Mouse (Mus musculus) mouse embryonic stem cell (cell line): ENCODE data around the gene Prkcb.
"Not testable (repeated sequence)": the region's sequence is repeated elsewhere in the genome, so short reads cannot be mapped to it uniquely, and the experiment has no call there.

Source experiments
- in situ Hi-C, 2 experiments: fragments of 300-500 bp; cut with MboI; formaldehyde crosslinking; loops; 1 replicate in 1 of 2; 3 replicates in 1 of 2; pipeline ENCODE4 v1.14.3; 2019 to 2020; ENCODE audit warnings: low sequenced_read_pairs in 2 of 2, low pct_unique_long_range_greater_than_20kb in 1 of 2, mixed read lengths in 1 of 2; ENCODE audit not compliant: unreplicated experiment in 1 of 2

Gene Prkcb

GRCm38 (mm10) chr7:122288605-122289242 lies at the start of gene Prkcb:
Gene Prkcb, plus strand, starts transcription at chr7:122288751.
- in situ Hi-C loops = no loop called here

- in situ Hi-C loops = no loop called here
Measured at GRCm38 (mm10) chr7:122238939-122239338, 49.6 kb upstream of the Prkcb start.

GRCm38 (mm10) chr7:122240413-122241119 lies 48.0 kb upstream of the Prkcb start:
- in situ Hi-C loops = no loop called here

- in situ Hi-C loops = no loop called here
Measured at GRCm38 (mm10) chr7:122242260-122242659, 46.3 kb upstream of the Prkcb start.

- in situ Hi-C loops = not testable (repeated sequence)
Measured at GRCm38 (mm10) chr7:122242744-122243143, 45.8 kb upstream of the Prkcb start.

- in situ Hi-C loops = no loop called here
Measured at GRCm38 (mm10) chr7:122244166-122244565, 44.4 kb upstream of the Prkcb start.

- in situ Hi-C loops = no loop called here
Measured at GRCm38 (mm10) chr7:122244584-122244983, 44.0 kb upstream of the Prkcb start.

- in situ Hi-C loops = loop anchor here (5.0 kb wide), 1 partner anchor 216 kb away; no protein-coding TSS in a partner anchor
Measured at GRCm38 (mm10) chr7:122245976-122246375, 42.6 kb upstream of the Prkcb start.

- in situ Hi-C loops = loop anchor here (5.0 kb wide), 1 partner anchor 215 kb away; no protein-coding TSS in a partner anchor
Measured at GRCm38 (mm10) chr7:122247254-122247864, 41.2 kb upstream of the Prkcb start.

GRCm38 (mm10) chr7:122249321-122249821 lies 39.2 kb upstream of the Prkcb start:
- in situ Hi-C loops = loop anchor here (5.0 kb wide), 1 partner anchor 213 kb away; no protein-coding TSS in a partner anchor

GRCm38 (mm10) chr7:122251197-122252011 lies 37.1 kb upstream of the Prkcb start:
- in situ Hi-C loops = loop anchor here in 1 of 2 experiments (25.0 kb wide), 1 partner anchor 686 kb away; no protein-coding TSS in a partner anchor

GRCm38 (mm10) chr7:122256722-122257121 lies 31.8 kb upstream of the Prkcb start:
- in situ Hi-C loops = loop anchor here in 1 of 2 experiments (25.0 kb wide), 1 partner anchor 681 kb away; no protein-coding TSS in a partner anchor

GRCm38 (mm10) chr7:122258521-122258920 lies 30.0 kb upstream of the Prkcb start:
- in situ Hi-C loops = loop anchor here in 1 of 2 experiments (25.0 kb wide), 1 partner anchor 679 kb away; no protein-coding TSS in a partner anchor

- in situ Hi-C loops = loop anchor here in 1 of 2 experiments (25.0 kb wide), 1 partner anchor 677 kb away; no protein-coding TSS in a partner anchor
Measured at GRCm38 (mm10) chr7:122260055-122260602, 28.4 kb upstream of the Prkcb start.

GRCm38 (mm10) chr7:122268983-122269486 lies 19.5 kb upstream of the Prkcb start:
- in situ Hi-C loops = loop anchor here in 1 of 2 experiments (25.0 kb wide), 1 partner anchor 668 kb away; no protein-coding TSS in a partner anchor

- in situ Hi-C loops = loop anchor here in 1 of 2 experiments (25.0 kb wide), 1 partner anchor 665 kb away; no protein-coding TSS in a partner anchor
Measured at GRCm38 (mm10) chr7:122272334-122272733, 16.2 kb upstream of the Prkcb start.

- in situ Hi-C loops = no loop called here
Measured at GRCm38 (mm10) chr7:122279580-122279979, 9.0 kb upstream of the Prkcb start.
